Mouse (Mus musculus) neural tube, embryonic 15.5 days (tissue): ENCODE measurements around the gene Nxf7. TPM values are rescaled to one million over a fixed set of nuclear protein-coding genes. Genes with fewer than 3 reads are reported as not detected.
"Not testable (repeated sequence)": the region's sequence is repeated elsewhere in the genome, so short reads cannot be mapped to it uniquely, and the experiment has no call there.

Experiments used
- ATAC-seq: fragments of 200-750 bp; cut with Nextera tagmentation; 2 replicates; pipeline ENCODE4 v1.8.0; 2017; ENCODE audit warnings: mild to moderate bottlenecking, moderate TSS enrichment, moderate library complexity; ENCODE audit not compliant: low FRiP score
- H3K27ac ChIP-seq: fragments of 300-500 bp; sonication (generic); replicated peaks from 2 replicates; pipeline ENCODE4 v1.5.1; 2015; ENCODE audit warnings: mild to moderate bottlenecking, inconsistent platforms
- H3K27me3 ChIP-seq: fragments of 300-500 bp; sonication (generic); replicated peaks from 2 replicates; pipeline ENCODE4 v1.6.1; 2015; ENCODE audit warnings: inconsistent platforms
- H3K36me3 ChIP-seq: fragments of 300-500 bp; sonication (generic); 2 replicates; pipeline ENCODE4 v1.6.1; 2015; ENCODE audit warnings: inconsistent platforms
- H3K4me1 ChIP-seq: fragments of 300-500 bp; sonication (generic); 2 replicates; pipeline ENCODE4 v1.6.1; 2015; ENCODE audit warnings: inconsistent platforms
- H3K4me2 ChIP-seq: fragments of 300-500 bp; sonication (generic); 2 replicates; pipeline ENCODE4 v1.6.1; 2015; ENCODE audit warnings: inconsistent platforms, mild to moderate bottlenecking, moderate library complexity
- H3K4me3 ChIP-seq: fragments of 300-500 bp; sonication (generic); replicated peaks from 2 replicates; pipeline ENCODE4 v1.5.1; 2015; ENCODE audit warnings: mild to moderate bottlenecking, inconsistent platforms
- H3K9ac ChIP-seq: fragments of 300-500 bp; sonication (generic); replicated peaks from 2 replicates; pipeline ENCODE4 v1.6.1; 2015; ENCODE audit warnings: mild to moderate bottlenecking, inconsistent platforms
- H3K9me3 ChIP-seq: fragments of 300-500 bp; sonication (generic); replicated peaks from 2 replicates; pipeline ENCODE4 v1.6.1; 2016; ENCODE audit warnings: inconsistent platforms
- WGBS: fragments of 180-500 bp; shearing (Covaris S2); methylation state at CpG from one replicate; pipeline ENCODE4 v1.1.7; 2015; ENCODE audit warnings: mixed read lengths; 5-methylcytosine and 5-hydroxymethylcytosine counted together
- polyA plus RNA-seq: library from polyadenylated mRNA; unstranded; fragments of >200 nt; fragmentation: Nextera tagmentation; extraction: Ambion mirVana; gene quantifications from 2 replicates; pipeline ENCODE4 v1.2.1, GENCODE M21; 2015

Nxf7 gene
- polyA plus RNA-seq, 1 experiment from 2014 or later, result not detected

GRCm38 (mm10) chrX:135559665-135560064, 38.9 kb downstream of the Nxf7 start:
- H3K36me3 ChIP-seq, H3K9ac ChIP-seq, H3K27ac ChIP-seq, ATAC-seq, H3K27me3 ChIP-seq, H3K9me3 ChIP-seq, H3K4me3 ChIP-seq, H3K4me1 ChIP-seq, H3K4me2 ChIP-seq: not testable (repeated sequence)
- 34% methylated on average over 8 of the region's 8 CpGs for WGBS

Other genes with a start within 250 kb of the Nxf7 start
- gene Gm5128, start 225.5 kb downstream of the Nxf7 start, polyA plus RNA-seq, result not detected in 2 replicates
- not detected in 2 replicates for gene Gm7903, start 164.9 kb downstream of the Nxf7 start, polyA plus RNA-seq
- not detected in 2 replicates for gene AV320801, start 104.2 kb downstream of the Nxf7 start, polyA plus RNA-seq
- gene Prame, start 28.9 kb upstream of the Nxf7 start, polyA plus RNA-seq, result not detected in 2 replicates
- not detected in 2 replicates for gene Tcp11x2, start 95.0 kb upstream of the Nxf7 start, polyA plus RNA-seq
- not detected in 2 replicates for gene Tmsb15a, start 126.5 kb upstream of the Nxf7 start, polyA plus RNA-seq
- 11.4 and 11.8 TPM in 2 replicates for gene Armcx5, start 144.0 kb upstream of the Nxf7 start, polyA plus RNA-seq
- 198 and 222 TPM in 2 replicates for gene Gprasp1, start 144.0 kb upstream of the Nxf7 start, polyA plus RNA-seq
- gene Bhlhb9, start 198.8 kb upstream of the Nxf7 start, polyA plus RNA-seq, result 105 and 116 TPM in 2 replicates
- 195 and 230 TPM in 2 replicates for gene Gprasp2, start 240.3 kb upstream of the Nxf7 start, polyA plus RNA-seq